Mouse (Mus musculus) forebrain, embryonic 16.5 days (tissue): ENCODE data around the gene Thbs1. TPM values are rescaled to one million over a fixed set of nuclear protein-coding genes. Genes with fewer than 3 reads are reported as not detected.

Experiments
- ATAC-seq: fragments of 200-750 bp; cut with Nextera tagmentation; 2 replicates; pipeline ENCODE4 v1.8.0; 2017; ENCODE audit warnings: mild to moderate bottlenecking, moderate library complexity
- H3K27ac ChIP-seq: fragments of 300-500 bp; sonication (generic); 2 replicates; pipeline ENCODE4 v1.5.1; 2014; ENCODE audit warnings: low read length, control low read depth
- H3K27me3 ChIP-seq: fragments of 300-500 bp; sonication (generic); replicated peaks from 2 replicates; pipeline ENCODE4 v1.6.1; 2014; ENCODE audit warnings: low read length; ENCODE audit not compliant: control insufficient read depth, insufficient read depth
- H3K36me3 ChIP-seq: fragments of 300-500 bp; sonication (generic); 2 replicates; pipeline ENCODE4 v1.6.1; 2014; ENCODE audit not compliant: control insufficient read depth, insufficient read depth
- H3K4me1 ChIP-seq: fragments of 300-500 bp; sonication (generic); replicated peaks from 2 replicates; pipeline ENCODE4 v1.6.1; 2014; ENCODE audit warnings: low read length; ENCODE audit not compliant: control insufficient read depth, insufficient read depth
- H3K4me2 ChIP-seq: fragments of 300-500 bp; sonication (generic); 2 replicates; pipeline ENCODE4 v1.6.1; 2014; ENCODE audit warnings: mild to moderate bottlenecking, low read length, control low read depth
- H3K4me3 ChIP-seq: fragments of 300-500 bp; sonication (generic); replicated peaks from 2 replicates; pipeline ENCODE4 v1.5.1; 2014; ENCODE audit warnings: mild to moderate bottlenecking, low read length, control low read depth
- H3K9ac ChIP-seq: fragments of 300-500 bp; sonication (generic); replicated peaks from 2 replicates; pipeline ENCODE4 v1.6.1; 2014; ENCODE audit warnings: low read depth, low read length, control low read depth
- H3K9me3 ChIP-seq: fragments of 300-500 bp; sonication (generic); 2 replicates; pipeline ENCODE4 v1.6.1; 2016; ENCODE audit warnings: low read length; ENCODE audit not compliant: control insufficient read depth
- WGBS: fragments of 180-500 bp; shearing (Covaris S2); extraction: QIAGEN DNeasy Blood & Tissue Kit; methylation state at CpG from one replicate; pipeline ENCODE4 v1.1.7; 2014; 5-methylcytosine and 5-hydroxymethylcytosine counted together
- polyA plus RNA-seq: library from polyadenylated mRNA; unstranded; fragments of >200 nt; fragmentation: Nextera tagmentation; extraction: Ambion mirVana; gene quantifications from 2 replicates; pipeline ENCODE4 v1.2.1, GENCODE M21; 2015

The Thbs1 gene
- polyA plus RNA-seq, 1 experiment from 2014 or later, result 11.5 TPM

- WGBS, result 84% methylated on average over 10 of the region's 10 CpGs
- Histone ChIP-seq H3K4me1 (peaks cover 3% of the 10 kb centered on the region), H3K9me3 (peaks cover 3% of the 10 kb centered on the region; the same call in 1 of the 2 replicates), H3K27ac (no peak overlapping the region), H3K4me2 (no peak overlapping the region), H3K4me3 (no peak overlapping the region), H3K27me3 (no peaks in the 10 kb centered on the region), H3K9ac (no peak overlapping the region), H3K36me3 (no peaks in the 10 kb centered on the region)
- ATAC-seq, result no peak
These were observed 63.1 kb downstream of the Thbs1 start for GRCm38 (mm10) chr2:118174558-118175383.

Other genes starting within 250 kb of the Thbs1 start
- gene Fsip1, start 145.1 kb downstream of the Thbs1 start, polyA plus RNA-seq, result 4.5 and 4.6 TPM in 2 replicates